ENCODE assay signal across 16 mouse cellular contexts in genomic region chr11:115971016-115971415, GRCm38 (mm10). TPM values are rescaled to one million over a fixed set of nuclear protein-coding genes. Genes with fewer than 3 reads are reported as not detected.
DNase-seq lines count a peak whose midpoint lies in the region; ATAC-seq lines count a peak whose summit lies in the region.
"Had no signal": no experiment of that assay in that cellular context is flagged by ENCODE, and none has a peak within 500 bp of the region (broad histone marks: within the 10 kb centered on the region; RNA-seq: fewer than 3 reads in every experiment).

No protein-coding gene starts in this region.

- H3K4me1 ChIP-seq in intestine, embryonic 15.5 days (replicated peaks), result peaks cover 20% of the 10 kb centered on the region

- peak; percentile 66 for DNase-seq in MN1 (ENCODE audit: low spot score)
- DNase-seq in kidney, postnatal 10 days, result peak; percentile 55
- DNase-seq in spleen, adult 12 weeks (ENCODE audit: low spot score), result no peak
- no peak for DNase-seq in left cerebral cortex, adult 11 months (ENCODE audit: low spot score)
- DNase-seq in natural killer cell, adult 2 months (ENCODE audit: low spot score in 2 of 2), result no peak
- no peak for DNase-seq in thymus, postnatal 25 days
- DNase-seq: adrenal gland, postnatal 14 days; cerebellum, adult 11 months; heart, adult 18-20 months; liver, embryonic 13.5 days; lung, postnatal 10 days; thymus, postnatal 36 days had no signal

- 51% methylated on average over 6 of the region's 6 CpGs for WGBS in intestine, embryonic 15.5 days

- no peaks in the 10 kb centered on the region; the same call in 1 of the 2 replicates for H3K9me3 ChIP-seq in intestine, embryonic 15.5 days
- H3K9me3 ChIP-seq: liver, embryonic 13.5 days; midbrain, embryonic 12.5 days had no signal

- no peak overlapping the region for H3K4me2 ChIP-seq in intestine, embryonic 15.5 days (replicated peaks)
- H3K4me2 ChIP-seq: hindbrain, embryonic 14.5 days; liver, embryonic 13.5 days; midbrain, embryonic 12.5 days had no signal

- no peak overlapping the region for H3K9ac ChIP-seq in intestine, embryonic 15.5 days
- H3K9ac ChIP-seq: hindbrain, embryonic 14.5 days; liver, embryonic 13.5 days; midbrain, embryonic 12.5 days had no signal

- peak; percentile 59 for ATAC-seq in intestine, embryonic 15.5 days

- H3K36me3 ChIP-seq in intestine, embryonic 15.5 days, result peaks cover 9% of the 10 kb centered on the region

- no peak overlapping the region for H3K4me3 ChIP-seq in intestine, embryonic 15.5 days (replicated peaks)
- H3K4me3 ChIP-seq: erythroblast, embryonic 14.5 days; liver, embryonic 13.5 days; midbrain, embryonic 12.5 days had no signal

- H3K27ac ChIP-seq in intestine, embryonic 15.5 days, result 0 out of 2 replicates have a peak overlapping the region, but pooled peaks have one; percentile 48
- H3K27ac ChIP-seq: hindbrain, embryonic 14.5 days; liver, embryonic 13.5 days; midbrain, embryonic 12.5 days had no signal

- H3K27me3 ChIP-seq in intestine, embryonic 15.5 days (replicated peaks), result peaks cover 18% of the 10 kb centered on the region; the same call in 1 of the 2 replicates

RNA-seq across cellular contexts. Expression of gene Itgb4, which starts 3.5 kb away (rescaled TPM):
- 7.9 and 10.0 TPM in 2 replicates for polyA plus RNA-seq in intestine, embryonic 15.5 days (2015; fragmentation: Nextera tagmentation; extraction: Ambion mirVana)

RNA-seq across cellular contexts. Expression of gene Recql5, which starts 37.7 kb away (rescaled TPM):
- 16.2 and 21.0 TPM in 2 replicates for polyA plus RNA-seq in intestine, embryonic 15.5 days (2015; fragmentation: Nextera tagmentation; extraction: Ambion mirVana)

RNA-seq across cellular contexts. Expression of gene Sap30bp, which starts 37.9 kb away (rescaled TPM):
- polyA plus RNA-seq in intestine, embryonic 15.5 days (2015; fragmentation: Nextera tagmentation; extraction: Ambion mirVana), result 31.6 and 38.2 TPM in 2 replicates

RNA-seq across cellular contexts. Expression of gene Galk1, which starts 41.5 kb away (rescaled TPM):
- polyA plus RNA-seq in intestine, embryonic 15.5 days (2015; fragmentation: Nextera tagmentation; extraction: Ambion mirVana), result 274 and 302 TPM in 2 replicates

RNA-seq across cellular contexts. Expression of gene H3f3b, which starts 56.7 kb away (rescaled TPM):
- 1,398 and 1,618 TPM in 2 replicates for polyA plus RNA-seq in intestine, embryonic 15.5 days (2015; fragmentation: Nextera tagmentation; extraction: Ambion mirVana)

Comparison
In these comparisons a context has a peak if more than half of its experiments do, and no peak if none do; other contexts are left out.
1. DNase-seq: peak in MN1 (single experiment) and kidney, postnatal 10 days (single experiment); none in spleen, adult 12 weeks (single experiment), left cerebral cortex, adult 11 months (single experiment), natural killer cell, adult 2 months (0 of 2) and thymus, postnatal 25 days (single experiment).